Mouse (Mus musculus): ENCODE measurements at regions not wholly inside any gene's neighbourhood (a gene's known extent, or its start where the extent isn't known, plus 50 kb on each side); places are given as distances from the start of the nearest gene placed in this dataset.

DNA sequence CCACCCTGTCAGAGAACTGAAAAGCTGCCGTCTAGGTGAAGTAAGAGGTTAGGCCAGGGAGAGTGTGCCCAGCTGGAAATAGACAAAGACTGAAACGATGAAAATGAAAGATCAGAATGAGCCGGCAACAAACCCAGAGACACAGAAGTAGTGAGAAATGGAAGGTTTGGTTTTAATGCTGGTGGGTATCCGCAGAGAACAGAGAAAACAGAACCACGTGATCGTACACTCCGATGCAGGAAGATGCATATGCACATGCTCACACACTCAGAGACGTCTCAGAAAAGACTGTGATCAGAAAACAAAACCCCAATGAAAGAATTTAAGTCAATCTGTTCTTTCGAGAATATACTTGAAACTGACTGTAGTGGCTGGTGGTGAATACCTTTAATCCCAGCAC, 241.0 kb upstream of the Jmjd1c start:
- H3K9ac ChIP-seq (ENCODE audit: low read length), result no peak overlapping the region
- ATAC-seq (ENCODE audit: low read depth), result no peak
- H3K9me3 ChIP-seq (ENCODE audit: control insufficient read depth, low read length), result no peaks in the 10 kb centered on the region
- H3K27ac ChIP-seq (ENCODE audit: low read length), result no peak overlapping the region
- H3K4me1 ChIP-seq (replicated peaks; ENCODE audit: control insufficient read depth, insufficient read depth, low read length), result peaks cover 2% of the 10 kb centered on the region; the same call in 1 of the 2 replicates
- no peaks in the 10 kb centered on the region for H3K27me3 ChIP-seq (ENCODE audit: control insufficient read depth, insufficient read depth, low read depth, low read length)
- H3K36me3 ChIP-seq (ENCODE audit: control insufficient read depth, insufficient read depth, low read length), result no peaks in the 10 kb centered on the region
- no peak overlapping the region for H3K4me2 ChIP-seq (ENCODE audit: low read depth, low read length)
- 87% methylated on average over 9 of the region's 9 CpGs for WGBS
- H3K4me3 ChIP-seq (ENCODE audit: low read length), result no peak overlapping the region

DNA sequence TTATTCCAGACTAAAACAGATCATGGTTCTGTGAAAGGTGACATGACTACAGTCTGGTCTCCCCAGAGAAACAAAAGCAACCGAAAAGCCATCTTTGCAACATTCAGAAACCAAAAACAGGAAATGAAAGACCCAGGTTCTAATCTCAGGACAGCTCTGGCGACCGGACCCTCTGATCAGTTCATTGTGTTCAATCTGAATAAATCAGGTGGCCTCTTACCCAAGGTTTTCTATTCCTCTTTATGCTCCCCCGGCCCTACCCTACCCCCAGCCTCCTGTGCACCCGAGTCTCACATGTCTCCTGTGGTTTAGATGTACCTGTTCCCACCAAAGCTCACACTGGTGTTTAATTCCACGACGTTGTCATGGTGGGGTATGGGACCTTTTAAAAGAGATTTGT, 238.6 kb upstream of the Jmjd1c start:
- 81% methylated on average over 7 of the region's 7 CpGs for WGBS
- no peak for ATAC-seq (ENCODE audit: low read depth)
- Histone ChIP-seq H3K27me3 (ENCODE audit: control insufficient read depth, insufficient read depth, low read depth, low read length) (no peaks in the 10 kb centered on the region), H3K4me2 (ENCODE audit: low read depth, low read length) (no peak overlapping the region), H3K9me3 (ENCODE audit: control insufficient read depth, low read length) (no peaks in the 10 kb centered on the region), H3K36me3 (ENCODE audit: control insufficient read depth, insufficient read depth, low read length) (no peaks in the 10 kb centered on the region), H3K9ac (ENCODE audit: low read length) (no peak overlapping the region), H3K27ac (ENCODE audit: low read length) (no peak overlapping the region), H3K4me1 (replicated peaks; ENCODE audit: control insufficient read depth, insufficient read depth, low read length) (peaks cover 2% of the 10 kb centered on the region; the same call in 1 of the 2 replicates), H3K4me3 (ENCODE audit: low read length) (no peak overlapping the region)

DNA sequence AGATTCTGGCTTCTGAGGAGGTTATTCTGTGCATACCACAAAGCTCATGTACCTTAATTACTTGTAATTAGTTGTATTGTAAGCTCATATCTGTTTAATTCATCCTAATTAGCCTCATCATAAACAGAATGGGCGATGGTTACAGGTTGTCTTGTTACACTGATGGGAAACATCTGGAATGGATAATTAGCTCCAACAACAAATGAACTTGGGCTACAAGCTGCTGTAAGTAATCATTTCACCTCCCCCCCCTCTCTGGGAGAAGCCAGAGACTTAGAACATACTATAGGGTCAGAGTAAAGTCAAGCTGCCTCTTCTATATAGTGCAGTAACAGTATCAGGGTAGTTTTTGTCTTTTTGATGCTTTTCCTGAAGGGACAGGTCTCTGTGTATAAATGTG, 234.5 kb upstream of the Jmjd1c start:
- no peak overlapping the region for H3K4me2 ChIP-seq (ENCODE audit: low read depth, low read length)
- H3K9ac ChIP-seq (ENCODE audit: low read length), result no peak overlapping the region
- H3K9me3 ChIP-seq (ENCODE audit: control insufficient read depth, low read length), result no peaks in the 10 kb centered on the region
- ATAC-seq (ENCODE audit: low read depth), result no peak
- H3K4me3 ChIP-seq (ENCODE audit: low read length), result no peak overlapping the region
- no peak overlapping the region for H3K27ac ChIP-seq (ENCODE audit: low read length)
- WGBS, result 53% methylated on average over 1 of the region's 1 CpGs
- no peaks in the 10 kb centered on the region for H3K27me3 ChIP-seq (ENCODE audit: control insufficient read depth, insufficient read depth, low read depth, low read length)
- H3K36me3 ChIP-seq (ENCODE audit: control insufficient read depth, insufficient read depth, low read length), result no peaks in the 10 kb centered on the region
- no peaks in the 10 kb centered on the region for H3K4me1 ChIP-seq (replicated peaks; ENCODE audit: control insufficient read depth, insufficient read depth, low read length)

DNA sequence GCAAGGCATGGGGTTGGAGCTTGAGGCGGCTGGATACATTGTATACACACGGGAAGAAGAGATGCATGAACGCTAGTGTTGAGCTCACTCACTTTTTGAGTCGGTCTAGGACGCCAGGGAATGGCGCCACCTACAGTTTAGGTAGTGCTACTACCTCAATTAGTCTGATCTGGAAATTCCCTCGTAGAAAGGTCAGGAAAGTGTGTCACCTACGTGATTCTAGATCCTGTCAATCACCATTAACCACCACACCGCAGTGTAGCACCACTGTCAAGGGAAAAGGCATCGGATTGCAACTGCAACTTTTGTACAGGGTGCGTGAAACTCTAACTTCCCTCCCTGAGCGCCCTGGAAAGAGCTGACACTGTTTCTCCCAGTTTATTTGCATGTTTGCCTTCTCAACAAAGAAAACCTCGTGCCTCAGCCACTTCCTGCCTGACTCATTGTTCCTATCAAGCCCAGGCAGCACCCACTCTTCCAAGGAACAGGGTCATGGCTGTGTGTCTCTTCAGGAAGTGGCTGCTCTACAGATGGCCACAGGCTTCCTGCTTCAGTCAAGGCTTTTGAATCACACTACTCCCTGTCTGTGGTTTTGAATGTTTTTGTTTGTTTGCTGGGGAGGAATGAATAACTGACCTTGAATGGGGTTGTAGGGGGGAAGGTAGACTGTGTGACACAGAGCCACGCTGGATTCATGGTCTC, 231.6 kb upstream of the Jmjd1c start:
- Histone ChIP-seq H3K27me3 (ENCODE audit: control insufficient read depth, insufficient read depth, low read depth, low read length) (no peaks in the 10 kb centered on the region), H3K4me2 (ENCODE audit: low read depth, low read length) (no peak overlapping the region), H3K9ac (ENCODE audit: low read length) (no peak overlapping the region), H3K4me3 (ENCODE audit: low read length) (no peak overlapping the region), H3K4me1 (replicated peaks; ENCODE audit: control insufficient read depth, insufficient read depth, low read length) (no peaks in the 10 kb centered on the region), H3K27ac (ENCODE audit: low read length) (peak overlapping the region; percentile 47; the same call in 1 of the 2 replicates), H3K36me3 (ENCODE audit: control insufficient read depth, insufficient read depth, low read length) (no peaks in the 10 kb centered on the region), H3K9me3 (ENCODE audit: control insufficient read depth, low read length) (no peaks in the 10 kb centered on the region)
- WGBS, result 57% methylated on average over 14 of the region's 14 CpGs
- ATAC-seq (ENCODE audit: low read depth), result peak; percentile 86

DNA sequence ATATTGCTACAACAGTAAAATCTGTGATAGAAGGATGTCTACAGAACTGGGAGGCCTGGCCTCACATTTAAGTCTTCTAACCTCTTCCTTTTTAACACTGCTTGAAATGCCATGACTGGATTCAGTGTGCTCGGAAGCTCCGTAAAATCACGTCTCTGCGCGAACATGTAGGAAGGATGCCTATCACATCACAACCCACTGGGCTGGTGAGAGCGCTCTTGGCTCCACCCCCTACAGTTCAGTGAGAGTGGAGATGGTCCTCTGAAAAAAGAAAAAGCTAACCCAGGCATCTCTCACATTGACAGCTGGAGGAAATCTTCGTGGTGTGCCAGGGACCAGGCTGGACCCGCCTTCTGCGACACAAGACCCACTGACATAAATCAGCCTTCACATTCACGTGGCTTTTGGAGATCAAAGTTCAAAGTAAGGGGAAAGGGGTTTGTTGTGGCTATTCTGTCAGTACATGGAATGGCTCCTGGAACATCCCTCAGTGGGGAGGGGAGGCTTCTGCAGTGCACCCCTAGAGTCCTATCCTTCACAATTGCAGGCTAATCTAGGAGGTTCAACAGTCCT, 230.8 kb upstream of the Jmjd1c start:
- Histone ChIP-seq H3K27me3 (ENCODE audit: control insufficient read depth, insufficient read depth, low read depth, low read length) (no peaks in the 10 kb centered on the region), H3K4me1 (replicated peaks; ENCODE audit: control insufficient read depth, insufficient read depth, low read length) (no peaks in the 10 kb centered on the region), H3K36me3 (ENCODE audit: control insufficient read depth, insufficient read depth, low read length) (no peaks in the 10 kb centered on the region), H3K9ac (ENCODE audit: low read length) (no peak overlapping the region), H3K4me2 (ENCODE audit: low read depth, low read length) (no peak overlapping the region), H3K4me3 (ENCODE audit: low read length) (no peak overlapping the region), H3K27ac (ENCODE audit: low read length) (peak overlapping the region; percentile 47; the same call in 1 of the 2 replicates), H3K9me3 (ENCODE audit: control insufficient read depth, low read length) (no peaks in the 10 kb centered on the region)
- ATAC-seq (ENCODE audit: low read depth), result no peak
- 62% methylated on average over 10 of the region's 10 CpGs for WGBS

DNA sequence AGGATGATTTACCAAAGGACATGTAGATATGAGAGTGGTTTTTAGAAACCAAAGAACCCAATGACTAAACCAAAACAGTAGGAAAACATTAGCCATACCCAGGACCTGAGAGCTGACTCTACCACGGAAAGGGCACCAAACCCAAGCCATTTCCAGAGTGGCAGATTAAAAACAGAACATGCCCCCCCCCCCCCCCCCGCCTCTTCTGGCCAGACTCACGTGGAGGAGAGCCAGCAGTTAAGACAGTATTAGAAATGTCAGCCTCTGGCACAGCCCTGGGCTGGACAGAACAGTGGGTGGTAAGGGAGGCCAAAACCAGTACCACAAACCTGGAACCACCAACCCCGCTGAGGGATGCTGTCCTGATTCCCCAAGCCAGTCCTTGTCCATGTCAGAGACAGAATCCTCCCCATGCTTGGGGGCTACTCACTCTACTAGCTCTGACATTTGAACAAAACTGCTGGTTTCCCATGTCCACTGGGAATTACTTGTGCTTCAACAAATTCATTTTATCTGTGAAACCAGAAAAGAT, 224.7 kb upstream of the Jmjd1c start:
- Histone ChIP-seq H3K4me3 (ENCODE audit: low read length) (no peak overlapping the region), H3K27me3 (ENCODE audit: control insufficient read depth, insufficient read depth, low read depth, low read length) (no peaks in the 10 kb centered on the region), H3K9ac (ENCODE audit: low read length) (no peak overlapping the region), H3K36me3 (ENCODE audit: control insufficient read depth, insufficient read depth, low read length) (no peaks in the 10 kb centered on the region), H3K4me1 (replicated peaks; ENCODE audit: control insufficient read depth, insufficient read depth, low read length) (no peaks in the 10 kb centered on the region), H3K4me2 (ENCODE audit: low read depth, low read length) (no peak overlapping the region), H3K27ac (ENCODE audit: low read length) (no peak overlapping the region), H3K9me3 (ENCODE audit: control insufficient read depth, low read length) (no peaks in the 10 kb centered on the region)
- no peak for ATAC-seq (ENCODE audit: low read depth)
- WGBS, result 73% methylated on average over 4 of the region's 4 CpGs

DNA sequence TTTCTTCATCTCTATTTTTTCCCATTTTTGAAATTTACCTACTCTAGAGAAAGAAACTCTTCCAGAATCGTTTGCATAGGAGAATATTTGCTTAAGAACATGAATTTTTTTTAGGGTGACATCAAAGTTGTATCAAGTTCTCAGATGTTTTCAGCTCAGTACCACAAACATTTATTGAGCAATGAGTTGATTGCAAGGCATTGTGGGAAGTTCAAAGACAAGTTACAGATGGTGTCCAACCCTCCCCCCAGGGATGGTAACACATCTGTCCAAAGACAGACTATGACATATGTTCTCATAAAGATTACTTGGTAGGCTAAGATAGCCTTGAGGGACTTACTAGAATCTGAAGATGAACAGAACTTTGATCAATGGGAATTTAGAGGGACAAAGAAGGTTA, 224.3 kb upstream of the Jmjd1c start:
- no peaks in the 10 kb centered on the region for H3K27me3 ChIP-seq (ENCODE audit: control insufficient read depth, insufficient read depth, low read depth, low read length)
- no peaks in the 10 kb centered on the region for H3K9me3 ChIP-seq (ENCODE audit: control insufficient read depth, low read length)
- no peaks in the 10 kb centered on the region for H3K36me3 ChIP-seq (ENCODE audit: control insufficient read depth, insufficient read depth, low read length)
- no peak overlapping the region for H3K9ac ChIP-seq (ENCODE audit: low read length)
- WGBS, result 42% methylated on average over 1 of the region's 1 CpGs
- no peak overlapping the region for H3K27ac ChIP-seq (ENCODE audit: low read length)
- ATAC-seq (ENCODE audit: low read depth), result no peak; the same call in 1 of the 2 replicates
- H3K4me3 ChIP-seq (ENCODE audit: low read length), result no peak overlapping the region
- H3K4me2 ChIP-seq (ENCODE audit: low read depth, low read length), result no peak overlapping the region
- H3K4me1 ChIP-seq (replicated peaks; ENCODE audit: control insufficient read depth, insufficient read depth, low read length), result no peaks in the 10 kb centered on the region

DNA sequence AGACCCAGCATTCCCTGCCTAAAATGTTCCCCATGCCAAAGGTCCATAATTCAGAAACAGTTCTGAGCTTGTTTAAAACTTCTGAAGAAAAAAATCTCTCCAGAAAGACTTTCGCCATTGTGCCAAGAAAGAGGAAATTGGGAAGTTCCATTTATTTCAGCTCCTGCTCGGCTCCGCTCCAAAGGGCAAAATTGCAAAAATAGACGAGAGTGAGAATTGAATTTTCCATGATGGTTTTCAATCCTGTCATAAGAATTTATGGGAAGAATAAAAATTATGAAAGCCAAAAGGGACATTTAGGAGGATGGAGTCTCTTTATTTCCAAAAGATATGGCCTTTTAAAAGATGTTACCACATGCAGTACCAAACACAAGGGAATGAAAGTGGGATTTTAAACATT, 222.5 kb upstream of the Jmjd1c start:
- Histone ChIP-seq H3K4me3 (ENCODE audit: low read length) (no peak overlapping the region), H3K4me1 (replicated peaks; ENCODE audit: control insufficient read depth, insufficient read depth, low read length) (no peaks in the 10 kb centered on the region), H3K36me3 (ENCODE audit: control insufficient read depth, insufficient read depth, low read length) (no peaks in the 10 kb centered on the region), H3K9me3 (ENCODE audit: control insufficient read depth, low read length) (no peaks in the 10 kb centered on the region), H3K27me3 (ENCODE audit: control insufficient read depth, insufficient read depth, low read depth, low read length) (no peaks in the 10 kb centered on the region), H3K9ac (ENCODE audit: low read length) (no peak overlapping the region), H3K27ac (ENCODE audit: low read length) (peak overlapping the region; percentile 76), H3K4me2 (ENCODE audit: low read depth, low read length) (no peak overlapping the region)
- peak; percentile 56 for ATAC-seq (ENCODE audit: low read depth)
- 66% methylated on average over 4 of the region's 4 CpGs for WGBS

DNA sequence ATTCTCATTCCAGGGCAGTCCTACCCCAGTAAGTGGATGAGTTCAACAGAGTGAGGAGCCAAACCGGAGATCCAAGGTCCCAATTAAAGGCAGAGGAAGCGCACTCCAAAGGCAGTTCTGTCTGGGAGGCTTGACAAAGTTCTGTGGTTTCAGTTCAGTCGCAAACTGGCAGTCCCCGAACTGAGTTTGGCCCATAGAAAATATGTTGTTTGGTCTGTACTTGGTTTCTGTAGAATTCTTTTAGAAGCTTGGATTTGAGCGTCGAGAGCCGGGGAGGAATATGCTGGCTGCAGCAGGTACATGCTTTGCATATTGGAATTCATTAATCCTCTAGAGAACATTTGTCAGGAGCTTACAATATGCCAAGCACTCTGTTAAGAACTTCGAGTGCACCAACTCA, 216.9 kb upstream of the Jmjd1c start:
- Histone ChIP-seq H3K9ac (ENCODE audit: low read length) (no peak overlapping the region), H3K36me3 (ENCODE audit: control insufficient read depth, insufficient read depth, low read length) (no peaks in the 10 kb centered on the region), H3K9me3 (ENCODE audit: control insufficient read depth, low read length) (no peaks in the 10 kb centered on the region), H3K27me3 (ENCODE audit: control insufficient read depth, insufficient read depth, low read depth, low read length) (no peaks in the 10 kb centered on the region), H3K4me1 (replicated peaks; ENCODE audit: control insufficient read depth, insufficient read depth, low read length) (no peaks in the 10 kb centered on the region), H3K27ac (ENCODE audit: low read length) (no peak overlapping the region), H3K4me2 (ENCODE audit: low read depth, low read length) (no peak overlapping the region), H3K4me3 (ENCODE audit: low read length) (no peak overlapping the region)
- no peak for ATAC-seq (ENCODE audit: low read depth)
- 83% methylated on average over 8 of the region's 8 CpGs for WGBS
